Mouse (Mus musculus): ENCODE measurements around the gene Pik3cd. TPM values are rescaled to one million over a fixed set of nuclear protein-coding genes. Genes with fewer than 3 reads are reported as not detected.
"Not testable (repeated sequence)": the region's sequence is repeated elsewhere in the genome, so short reads cannot be mapped to it uniquely, and the experiment has no call there.

The Pik3cd gene
- total RNA-seq, 2 experiments from 2014 or later = 2.7 to 3.8 TPM

GRCm38 (mm10) chr4:149650493-149651193 is 51.7 kb downstream of the Pik3cd start:
- peak; percentile 86 to 92 for DNase-seq

GRCm38 (mm10) chr4:149648031-149648805 is 54.2 kb downstream of the Pik3cd start:
- DNase-seq = no peak

- DNase-seq = no peak
These were observed 56.6 kb downstream of the Pik3cd start for GRCm38 (mm10) chr4:149645761-149646160.

- DNase-seq = no peak
These were observed 60.4 kb downstream of the Pik3cd start for GRCm38 (mm10) chr4:149641956-149642355.

GRCm38 (mm10) chr4:149641400-149641799 is 61.0 kb downstream of the Pik3cd start:
- DNase-seq = no peak

GRCm38 (mm10) chr4:149640831-149641230 is 61.5 kb downstream of the Pik3cd start:
- no peak for DNase-seq

- DNase-seq = no peak
These were observed 64.4 kb downstream of the Pik3cd start for GRCm38 (mm10) chr4:149637942-149638341.

- DNase-seq = no peak
These were observed 66.4 kb downstream of the Pik3cd start for GRCm38 (mm10) chr4:149635915-149636415.

- no peak for DNase-seq
These were observed 67.4 kb downstream of the Pik3cd start for GRCm38 (mm10) chr4:149634966-149635365.

GRCm38 (mm10) chr4:149634157-149634556 is 68.2 kb downstream of the Pik3cd start:
- no peak for DNase-seq

- peak; percentile 56 to 71 for DNase-seq
These were observed 69.6 kb downstream of the Pik3cd start for GRCm38 (mm10) chr4:149632670-149633307.

GRCm38 (mm10) chr4:149628810-149629209 is 73.6 kb downstream of the Pik3cd start:
- no peak for DNase-seq

GRCm38 (mm10) chr4:149628372-149628771 is 74.0 kb downstream of the Pik3cd start:
- DNase-seq = peak; percentile 42 to 56

- no peak for DNase-seq
These were observed 75.6 kb downstream of the Pik3cd start for GRCm38 (mm10) chr4:149626809-149627208.

- DNase-seq = no peak
These were observed 78.7 kb downstream of the Pik3cd start for GRCm38 (mm10) chr4:149623711-149624110.

- DNase-seq = no peak
These were observed 81.1 kb downstream of the Pik3cd start for GRCm38 (mm10) chr4:149621286-149621685.

GRCm38 (mm10) chr4:149619988-149620387 is 82.4 kb downstream of the Pik3cd start:
- DNase-seq = no peak

GRCm38 (mm10) chr4:149616999-149617398 is 85.4 kb downstream of the Pik3cd start:
- not testable (repeated sequence) for DNase-seq

- no peak for DNase-seq
These were observed 87.5 kb downstream of the Pik3cd start for GRCm38 (mm10) chr4:149614869-149615268.

- DNase-seq = not testable (repeated sequence)
These were observed 88.9 kb downstream of the Pik3cd start for GRCm38 (mm10) chr4:149613497-149613896.

- DNase-seq = peak; percentile 36 to 59
These were observed 90.9 kb downstream of the Pik3cd start for GRCm38 (mm10) chr4:149611376-149612044.

Measured in adrenal gland, postnatal 36 days (tissue).